Mouse (Mus musculus) myocyte (in vitro differentiated cells): Measurements from ENCODE around the gene Gas7. TPM values are rescaled to one million over a fixed set of nuclear protein-coding genes. Genes with fewer than 3 reads are reported as not detected.

Experiments used
- H3K27me3 ChIP-seq: one replicate; pipeline ENCODE4 v1.6.1; 2011; ENCODE audit not compliant: control insufficient read depth, insufficient read depth, insufficient read length
- H3K36me3 ChIP-seq: one replicate; pipeline ENCODE4 v1.6.1; 2011; ENCODE audit not compliant: control insufficient read depth, insufficient read depth
- H3K4me2 ChIP-seq: one replicate; pipeline ENCODE4 v1.6.1; 2011; ENCODE audit warnings: low read depth, control low read depth
- H3K4me3 ChIP-seq: one replicate; pipeline ENCODE4 v1.5.1; 2011; ENCODE audit warnings: mild to moderate bottlenecking, control low read depth, moderate library complexity
- H3K79me2 ChIP-seq: one replicate; pipeline ENCODE4 v1.6.1; 2011; ENCODE audit not compliant: control insufficient read depth, insufficient read depth
- H3ac ChIP-seq: one replicate; pipeline ENCODE4 v1.6.1; 2011; ENCODE audit not compliant: control insufficient read depth, insufficient read length
- CEBPB ChIP-seq: IDR thresholded peaks from 2 replicates; pipeline ENCODE4 v1.6.1; 2011; ENCODE audit warnings: mild to moderate bottlenecking, moderate library complexity; ENCODE audit not compliant: poor library complexity, insufficient read depth, severe bottlenecking
- E2F4 ChIP-seq: IDR thresholded peaks from one replicate; pipeline ENCODE4 v1.6.1; 2011; ENCODE audit warnings: mild to moderate bottlenecking, control low read depth, moderate library complexity; ENCODE audit not compliant: insufficient read depth
- MAX ChIP-seq: IDR thresholded peaks from one replicate; pipeline ENCODE4 v1.6.1; 2011; ENCODE audit warnings: low read depth, mild to moderate bottlenecking, control low read depth
- MYOD1 ChIP-seq, 3 experiments: IDR thresholded peaks; one replicate each; pipeline ENCODE4 v1.6.1; 2011; ENCODE audit warnings: control low read depth in 2 of 3, low read depth in 2 of 3, mild to moderate bottlenecking in 2 of 3, moderate library complexity in 1 of 3; ENCODE audit not compliant: insufficient read length in 2 of 3, control insufficient read depth in 1 of 3
- MYOG ChIP-seq, 3 experiments: IDR thresholded peaks; one replicate each; pipeline ENCODE4 v1.6.1; 2011; ENCODE audit warnings: control low read depth in 2 of 3, low read depth in 2 of 3, mild to moderate bottlenecking in 2 of 3; ENCODE audit not compliant: insufficient read length in 2 of 3, control insufficient read depth in 1 of 3, insufficient read depth in 1 of 3
- POLR2A ChIP-seq: IDR thresholded peaks from one replicate; pipeline ENCODE4 v1.6.1; 2011; ENCODE audit warnings: low read depth, mild to moderate bottlenecking, control low read depth, moderate library complexity; ENCODE audit not compliant: insufficient read length
- POLR2AphosphoS2 ChIP-seq: IDR thresholded peaks from one replicate; pipeline ENCODE4 v1.6.1; 2011; ENCODE audit warnings: low read depth, control low read depth; ENCODE audit not compliant: insufficient read length
- REST ChIP-seq: IDR thresholded peaks from one replicate; pipeline ENCODE4 v1.6.1; 2011; ENCODE audit warnings: mild to moderate bottlenecking, control low read depth, moderate library complexity; ENCODE audit not compliant: insufficient read depth, insufficient read length
- SRF ChIP-seq: IDR thresholded peaks from one replicate; pipeline ENCODE4 v1.6.1; 2011; ENCODE audit warnings: low read depth; ENCODE audit not compliant: control insufficient read depth, insufficient read length
- TCF12 ChIP-seq: IDR thresholded peaks from one replicate; pipeline ENCODE4 v1.6.1; 2011; ENCODE audit warnings: mild to moderate bottlenecking, control low read depth; ENCODE audit not compliant: poor library complexity, insufficient read depth, severe bottlenecking
- TCF3 ChIP-seq: IDR thresholded peaks from one replicate; pipeline ENCODE4 v1.6.1; 2011; ENCODE audit warnings: low read depth, control low read depth; ENCODE audit not compliant: insufficient read length
- USF1 ChIP-seq: IDR thresholded peaks from one replicate; pipeline ENCODE4 v1.6.1; 2011; ENCODE audit warnings: low read depth, mild to moderate bottlenecking, control low read depth, moderate library complexity
- polyA plus RNA-seq: library from polyadenylated mRNA; unstranded; fragments of >200 nt; fragmentation: generic; extraction: Trizol; gene quantifications from one replicate; pipeline ENCODE4 v1.2.1, GENCODE M21; 2012; ENCODE audit warnings: missing spikeins

Gene Gas7
- polyA plus RNA-seq, 1 experiment, result 0.02 TPM

DNA sequence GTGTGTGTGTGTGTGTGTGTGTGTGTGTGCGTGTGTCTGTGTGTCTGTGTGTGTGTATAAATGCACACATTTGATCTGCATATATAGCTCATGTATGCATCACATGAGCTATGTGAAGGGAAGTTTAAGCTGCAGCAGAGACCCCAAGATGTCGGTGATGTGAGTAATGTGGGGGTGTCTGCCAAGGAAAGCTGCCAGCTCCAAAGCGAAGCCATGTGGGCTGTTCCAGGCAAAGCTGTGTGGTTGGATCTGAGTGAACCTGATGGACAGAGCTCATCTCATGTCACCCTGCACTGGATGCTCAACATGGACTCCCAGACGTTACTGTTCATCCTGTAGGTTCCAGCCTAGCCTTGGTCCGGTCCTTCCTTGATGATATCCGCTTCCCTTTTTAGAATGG is 99.0 kb downstream of the Gas7 start:
- no peaks in the 10 kb centered on the region for H3K36me3 ChIP-seq
- TF ChIP-seq MYOD1 (IDR thresholded peaks at IDR 0.05; ENCODE audit: control insufficient read depth in 1 of 3, insufficient read length in 2 of 3, low read depth in 2 of 3) (no peak), CEBPB (no peak), E2F4 (no peak), TCF3 (no peak), MYOG (IDR thresholded peaks at IDR 0.05; ENCODE audit: control insufficient read depth in 1 of 3, insufficient read depth in 1 of 3, insufficient read length in 2 of 3, low read depth in 2 of 3) (no peak), POLR2AphosphoS2 (no peak), TCF12 (no peak), POLR2A (no peak), REST (no peak), USF1 (no peak), SRF (no peak)
- H3K27me3 ChIP-seq, result no peaks in the 10 kb centered on the region
- H3K4me2 ChIP-seq, result no peak overlapping the region
- no peak overlapping the region for H3K4me3 ChIP-seq
- no peaks in the 10 kb centered on the region for H3K79me2 ChIP-seq
- no peak overlapping the region for H3ac ChIP-seq

DNA sequence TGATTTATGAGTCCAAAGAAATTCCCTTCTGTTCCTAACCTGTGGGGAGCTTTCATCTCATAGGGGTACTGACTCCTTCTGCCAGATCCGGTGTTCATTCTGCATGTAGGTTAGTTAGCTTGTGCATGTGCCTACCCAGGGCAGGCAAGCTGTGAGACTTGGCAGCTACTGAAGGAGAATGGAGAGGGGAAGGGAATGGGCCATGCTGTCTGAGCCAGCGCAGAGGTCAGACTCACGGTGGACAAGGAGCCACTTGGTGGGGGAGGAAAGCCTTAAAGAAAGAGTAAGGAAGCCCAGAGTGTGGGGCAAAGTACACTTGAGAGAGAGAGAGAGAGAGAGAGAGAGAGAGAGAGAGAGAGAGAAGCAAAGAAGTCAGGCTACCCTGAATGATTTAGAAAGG is 101.1 kb downstream of the Gas7 start:
- TF ChIP-seq CEBPB (no peak), TCF12 (no peak), POLR2AphosphoS2 (no peak), USF1 (no peak), TCF3 (no peak), SRF (no peak), REST (no peak), MYOD1 (IDR thresholded peaks at IDR 0.05; ENCODE audit: control insufficient read depth in 1 of 3, insufficient read length in 2 of 3, low read depth in 2 of 3) (no peak), POLR2A (no peak), MAX (no peak), MYOG (IDR thresholded peaks at IDR 0.05; ENCODE audit: control insufficient read depth in 1 of 3, insufficient read depth in 1 of 3, insufficient read length in 2 of 3, low read depth in 2 of 3) (no peak), E2F4 (no peak)
- Histone ChIP-seq H3K36me3 (no peaks in the 10 kb centered on the region), H3K4me2 (no peak overlapping the region), H3ac (no peak overlapping the region), H3K4me3 (no peak overlapping the region), H3K27me3 (no peaks in the 10 kb centered on the region), H3K79me2 (no peaks in the 10 kb centered on the region)

DNA sequence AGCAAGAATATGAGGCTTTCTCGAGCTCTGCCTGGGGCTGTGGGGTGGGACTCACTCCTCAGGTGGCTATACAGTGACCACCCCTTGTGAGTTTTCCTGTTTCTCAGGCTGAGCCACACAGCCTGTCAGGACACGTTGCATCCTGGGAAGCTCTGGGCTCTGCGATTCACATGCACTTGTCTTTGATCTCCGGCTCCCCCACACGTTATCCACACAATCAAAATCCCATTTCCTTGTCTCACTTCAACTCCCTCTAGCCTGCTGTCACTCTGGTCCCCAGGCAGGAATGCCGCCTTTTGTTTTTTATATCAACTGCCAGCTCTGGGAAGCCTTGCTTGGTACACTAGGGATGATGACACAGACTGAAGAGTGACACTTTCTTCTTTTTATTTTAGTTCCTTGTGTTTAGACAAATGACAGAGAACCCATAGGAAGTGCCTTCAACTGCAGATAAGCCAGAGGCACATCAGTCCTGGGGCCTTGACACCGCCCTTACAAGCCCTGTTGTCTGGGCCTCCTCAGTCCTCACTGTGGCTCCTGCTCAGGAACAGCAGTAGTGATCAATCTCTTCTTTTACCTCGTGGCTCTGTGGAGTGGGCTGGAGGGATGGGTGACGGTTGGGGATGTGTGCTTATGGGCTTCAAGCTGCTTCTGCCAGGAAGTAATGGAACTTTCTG is 103.7 kb downstream of the Gas7 start:
- TF ChIP-seq POLR2AphosphoS2 (no peak), REST (no peak), TCF3 (no peak), CEBPB (no peak), E2F4 (no peak), SRF (no peak), MYOG (IDR thresholded peaks at IDR 0.05; ENCODE audit: control insufficient read depth in 1 of 3, insufficient read depth in 1 of 3, insufficient read length in 2 of 3, low read depth in 2 of 3) (no peak), MYOD1 (IDR thresholded peaks at IDR 0.05; ENCODE audit: control insufficient read depth in 1 of 3, insufficient read length in 2 of 3, low read depth in 2 of 3) (no peak), TCF12 (no peak), POLR2A (no peak), USF1 (no peak), MAX (no peak)
- Histone ChIP-seq H3K27me3 (no peaks in the 10 kb centered on the region), H3ac (no peak overlapping the region), H3K4me3 (no peak overlapping the region), H3K79me2 (no peaks in the 10 kb centered on the region), H3K4me2 (no peak overlapping the region), H3K36me3 (no peaks in the 10 kb centered on the region)

DNA sequence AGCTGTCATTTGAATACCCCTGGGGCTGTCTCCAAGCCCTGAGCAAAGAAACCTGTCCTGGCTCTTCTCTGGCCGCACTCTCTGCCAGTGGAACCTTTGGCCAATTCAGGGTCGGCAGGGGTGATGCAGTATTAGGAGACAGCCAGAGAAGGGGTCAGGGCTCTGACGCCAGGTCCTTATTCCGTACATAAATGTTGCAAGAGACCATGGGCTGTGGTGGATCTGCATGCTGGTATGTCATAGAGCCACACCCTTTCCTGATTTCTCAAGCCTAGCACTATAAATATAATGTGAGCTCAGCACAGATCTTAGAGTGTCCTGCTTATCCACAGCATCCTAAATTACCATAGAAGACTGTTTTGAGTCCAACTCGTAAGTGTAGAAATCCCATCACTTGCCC is 104.3 kb downstream of the Gas7 start:
- H3K4me3 ChIP-seq, result no peak overlapping the region
- H3K79me2 ChIP-seq, result no peaks in the 10 kb centered on the region
- no peaks in the 10 kb centered on the region for H3K36me3 ChIP-seq
- no peaks in the 10 kb centered on the region for H3K27me3 ChIP-seq
- H3ac ChIP-seq, result no peak overlapping the region
- TF ChIP-seq POLR2A (no peak), SRF (no peak), POLR2AphosphoS2 (no peak), TCF3 (no peak), MYOD1 (IDR thresholded peaks at IDR 0.05; ENCODE audit: control insufficient read depth in 1 of 3, insufficient read length in 2 of 3, low read depth in 2 of 3) (no peak), E2F4 (no peak), TCF12 (no peak), MAX (no peak), MYOG (IDR thresholded peaks at IDR 0.05; ENCODE audit: control insufficient read depth in 1 of 3, insufficient read depth in 1 of 3, insufficient read length in 2 of 3, low read depth in 2 of 3) (no peak), USF1 (no peak), CEBPB (no peak), REST (no peak)
- H3K4me2 ChIP-seq, result no peak overlapping the region

DNA sequence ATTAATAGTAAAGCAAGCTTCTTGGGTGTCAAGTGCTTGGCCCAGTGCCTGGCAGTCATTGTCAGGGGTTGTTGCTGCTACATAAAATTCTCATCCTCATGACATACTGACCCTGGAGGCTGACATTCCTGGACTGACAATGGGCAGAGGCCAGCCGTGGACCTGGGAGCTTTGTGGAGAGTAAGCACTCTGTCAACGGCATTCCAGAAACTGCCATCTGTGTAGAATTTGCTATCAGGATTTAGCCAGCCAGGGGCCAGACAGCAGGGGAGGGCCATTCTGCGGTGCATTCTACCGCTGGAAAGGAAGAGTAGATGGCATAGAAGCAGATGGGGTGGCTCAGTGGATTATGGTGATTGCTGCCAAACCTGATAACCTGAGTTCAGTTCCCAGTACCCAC is 106.4 kb downstream of the Gas7 start:
- Histone ChIP-seq H3K4me2 (no peak overlapping the region), H3K4me3 (no peak overlapping the region), H3K27me3 (no peaks in the 10 kb centered on the region), H3ac (no peak overlapping the region), H3K36me3 (no peaks in the 10 kb centered on the region), H3K79me2 (no peaks in the 10 kb centered on the region)
- TF ChIP-seq POLR2AphosphoS2, result no peak
- TF ChIP-seq CEBPB, result no peak
- TF ChIP-seq REST, result no peak
- TF ChIP-seq USF1, result no peak
- no peak for TF ChIP-seq SRF
- TF ChIP-seq TCF3, result no peak
- no peak for TF ChIP-seq MYOG (IDR thresholded peaks at IDR 0.05; ENCODE audit: control insufficient read depth in 1 of 3, insufficient read depth in 1 of 3, insufficient read length in 2 of 3, low read depth in 2 of 3)
- no peak for TF ChIP-seq MYOD1 (IDR thresholded peaks at IDR 0.05; ENCODE audit: control insufficient read depth in 1 of 3, insufficient read length in 2 of 3, low read depth in 2 of 3)
- TF ChIP-seq POLR2A, result no peak
- TF ChIP-seq E2F4, result no peak
- TF ChIP-seq MAX, result no peak
- TF ChIP-seq TCF12, result no peak
